ENCODE assay signal across 29 mouse cellular contexts in the genomic region with DNA sequence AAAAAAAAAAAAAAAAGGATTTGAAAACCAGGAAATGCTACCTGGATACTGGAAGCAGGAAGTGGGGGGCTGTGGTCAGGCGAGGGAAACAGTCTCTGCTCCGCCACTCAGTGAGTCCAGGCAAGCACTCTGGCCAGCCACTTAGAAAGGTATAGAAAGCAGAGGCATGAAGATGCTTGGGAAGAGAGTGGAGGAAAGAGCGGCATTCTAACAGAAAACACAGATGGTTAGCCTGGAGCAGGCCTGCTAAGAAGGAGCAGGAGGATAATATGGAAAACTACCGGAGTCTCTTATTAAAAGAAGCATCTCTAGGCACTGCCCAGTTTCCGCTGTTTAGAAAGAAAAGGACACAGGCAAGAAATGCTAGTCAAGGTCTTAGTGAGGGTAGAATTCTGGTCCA.
"Had no signal": no experiment of that assay in that cellular context is flagged by ENCODE, and none has a peak within 500 bp of the region (broad histone marks: within the 10 kb centered on the region; RNA-seq: fewer than 3 reads in every experiment).

No protein-coding gene starts in this region.

- H3K27ac ChIP-seq: embryonic facial prominence, embryonic 10.5 days; embryonic facial prominence, embryonic 12.5 days; embryonic facial prominence, embryonic 13.5 days; embryonic facial prominence, embryonic 15.5 days; forebrain, embryonic 10.5 days; forebrain, embryonic 12.5 days; forebrain, embryonic 13.5 days; forebrain, embryonic 15.5 days; gastrocnemius, adult 2 months; heart, adult 2 months; heart, embryonic 10.5 days had no signal

- H3K4me1 ChIP-seq: embryonic facial prominence, embryonic 15.5 days had no signal

- H3K4me3 ChIP-seq: embryonic facial prominence, embryonic 10.5 days; embryonic facial prominence, embryonic 12.5 days; embryonic facial prominence, embryonic 13.5 days; embryonic facial prominence, embryonic 15.5 days; erythroblast, embryonic 14.5 days; forebrain, embryonic 10.5 days; forebrain, embryonic 12.5 days; forebrain, embryonic 13.5 days; forebrain, embryonic 15.5 days; gastrocnemius, adult 2 months; heart, adult 2 months; heart, embryonic 10.5 days had no signal

- ATAC-seq: forebrain, embryonic 13.5 days; forebrain, embryonic 14.5 days; forebrain, embryonic 15.5 days; forebrain, embryonic 16.5 days; forebrain, postnatal 0 days had no signal

- DNase-seq: cerebellum, adult 2 months; cerebellum, adult 8-10 months; cerebellum, adult 9-10 months; cerebellum, adult 9-11 months; cerebellum, postnatal 10 days; cerebellum, postnatal 14 days; cerebellum, postnatal 25 days; cerebellum, postnatal 36 days; embryo, embryonic 11 days; forebrain, postnatal 0 days; gastrocnemius, adult 2 months; gastrocnemius, postnatal 10 days; gastrocnemius, postnatal 14 days; gastrocnemius, postnatal 25 days; gastrocnemius, postnatal 36 days; heart, adult 18-20 months; heart, adult 2 months had no signal
